Mouse (Mus musculus): ENCODE data around the gene Grin1. TPM values are rescaled to one million over a fixed set of nuclear protein-coding genes. Genes with fewer than 3 reads are reported as not detected.
A peak's percentile ranks its signal among the peaks of the same experiment; 100 is the strongest.

Grin1 gene
- polyA plus RNA-seq, 1 experiment from 2014 or later, result 0.93 TPM

DNA sequence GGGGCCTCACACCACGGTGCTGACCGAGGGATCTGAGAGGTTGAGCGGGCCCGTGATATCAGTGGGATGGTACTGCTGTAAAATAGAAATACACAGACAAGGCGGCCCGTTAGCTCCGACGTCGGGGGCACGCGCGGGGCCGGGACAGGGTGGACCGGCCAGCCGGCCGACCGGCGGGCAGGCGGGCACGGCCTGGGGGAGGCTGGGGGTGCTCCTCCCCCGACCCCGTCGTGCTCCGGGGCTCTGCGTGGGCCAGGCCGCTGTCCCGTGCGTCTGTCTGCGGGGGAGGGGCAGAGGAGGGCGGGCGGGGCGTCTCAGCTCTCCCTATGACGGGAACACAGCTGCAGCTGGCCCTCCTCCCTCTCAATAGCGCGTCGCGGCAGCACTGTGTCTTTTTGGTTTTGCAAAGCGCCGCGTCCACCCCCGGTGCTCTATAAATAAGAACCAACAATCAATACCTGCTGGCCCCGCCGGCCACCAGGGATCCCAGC is 26.9 kb downstream of the Grin1 start:
- ATAC-seq (ENCODE audit: insufficient number of reproducible peaks, insufficient read depth, low FRiP score, low TSS enrichment, low read depth), result no peak
- Histone ChIP-seq H3K4me1 (replicated peaks) (peaks cover 17% of the 10 kb centered on the region; the same call in 1 of the 2 replicates), H3K4me2 (peak overlapping the region; percentile 53), H3K9ac (replicated peaks) (peak overlapping the region; percentile 46; the same call in 1 of the 2 replicates), H3K9me3 (no peaks in the 10 kb centered on the region), H3K27me3 (peaks cover 100% of the 10 kb centered on the region), H3K27ac (no peak overlapping the region), H3K36me3 (no peaks in the 10 kb centered on the region), H3K4me3 (replicated peaks) (peak overlapping the region; percentile 31)
- WGBS, result 9% methylated on average over 36 of the region's 43 CpGs

DNA sequence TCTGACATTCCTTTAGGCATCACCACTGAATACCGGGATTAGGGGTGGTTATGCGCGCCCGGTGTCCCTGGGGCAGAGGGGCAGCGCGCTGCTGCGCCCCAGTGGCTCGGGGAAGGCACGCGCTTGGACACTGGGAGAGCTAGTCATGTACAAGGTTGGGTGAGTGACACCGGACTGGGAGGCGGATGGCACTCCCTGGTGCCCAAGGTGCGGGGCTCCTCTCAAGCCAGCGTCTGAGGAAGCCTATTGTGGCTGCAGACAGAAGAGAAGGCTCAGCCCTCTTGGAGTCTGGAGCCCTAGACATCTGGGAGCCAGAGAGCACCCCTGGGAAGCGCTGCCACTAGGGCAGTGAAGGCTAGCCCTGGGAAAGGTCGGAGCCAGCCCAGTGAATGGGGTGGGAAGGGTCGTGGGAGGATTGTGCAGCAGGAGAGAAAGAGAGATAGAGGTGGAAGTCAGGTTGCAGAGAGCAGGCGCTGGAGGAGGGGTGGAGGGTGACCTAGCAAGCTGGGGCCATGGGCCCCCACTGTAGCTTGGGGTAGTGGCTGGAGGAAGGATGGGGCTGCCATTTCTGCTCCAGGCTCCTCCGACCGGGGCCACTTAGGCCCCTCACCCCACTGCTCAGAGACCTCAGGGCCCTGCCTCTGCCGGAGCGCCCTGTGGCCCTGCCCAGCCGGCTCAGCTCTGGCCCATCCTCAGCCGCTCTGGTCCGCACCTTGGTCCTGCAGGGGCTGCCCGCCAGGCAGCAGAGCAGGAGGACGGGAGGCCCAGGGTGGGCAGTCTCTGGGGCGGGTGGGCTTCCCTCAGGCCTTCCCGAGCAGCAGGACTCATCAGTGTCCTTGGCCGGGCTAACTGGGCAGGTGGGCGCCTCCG is 27.6 kb downstream of the Grin1 start:
- Histone ChIP-seq H3K4me2 (peak overlapping the region; percentile 53), H3K4me3 (replicated peaks) (peak overlapping the region; percentile 31)
- ATAC-seq (ENCODE audit: insufficient number of reproducible peaks, insufficient read depth, low FRiP score, low TSS enrichment, low read depth), result no peak

GRCm38 (mm10) chr2:25290816-25291130 is 28.2 kb downstream of the Grin1 start:
- Histone ChIP-seq H3K9ac (replicated peaks) (no peak overlapping the region), H3K4me3 (replicated peaks) (peak overlapping the region; percentile 31), H3K9me3 (no peaks in the 10 kb centered on the region), H3K4me2 (peak overlapping the region; percentile 27), H3K36me3 (peaks cover 7% of the 10 kb centered on the region), H3K4me1 (replicated peaks) (peaks cover 17% of the 10 kb centered on the region; the same call in 1 of the 2 replicates), H3K27ac (no peak overlapping the region), H3K27me3 (peaks cover 97% of the 10 kb centered on the region)
- WGBS, result 1% methylated on average over 18 of the region's 18 CpGs
- ATAC-seq (ENCODE audit: insufficient number of reproducible peaks, insufficient read depth, low FRiP score, low TSS enrichment, low read depth), result no peak

More for the DNA sequence above, 27.6 kb downstream of the Grin1 start:
- no peaks in the 10 kb centered on the region for H3K9me3 ChIP-seq
- WGBS, result 4% methylated on average over 32 of the region's 32 CpGs
- peaks cover 100% of the 10 kb centered on the region for H3K27me3 ChIP-seq
- H3K9ac ChIP-seq (replicated peaks), result 0 out of 2 replicates have a peak overlapping the region, but pooled peaks have one; percentile 46
- H3K4me1 ChIP-seq (replicated peaks), result peaks cover 17% of the 10 kb centered on the region; the same call in 1 of the 2 replicates
- H3K36me3 ChIP-seq, result peaks cover under 1% of the 10 kb centered on the region; the same call in 1 of the 2 replicates
- H3K27ac ChIP-seq, result no peak overlapping the region

DNA sequence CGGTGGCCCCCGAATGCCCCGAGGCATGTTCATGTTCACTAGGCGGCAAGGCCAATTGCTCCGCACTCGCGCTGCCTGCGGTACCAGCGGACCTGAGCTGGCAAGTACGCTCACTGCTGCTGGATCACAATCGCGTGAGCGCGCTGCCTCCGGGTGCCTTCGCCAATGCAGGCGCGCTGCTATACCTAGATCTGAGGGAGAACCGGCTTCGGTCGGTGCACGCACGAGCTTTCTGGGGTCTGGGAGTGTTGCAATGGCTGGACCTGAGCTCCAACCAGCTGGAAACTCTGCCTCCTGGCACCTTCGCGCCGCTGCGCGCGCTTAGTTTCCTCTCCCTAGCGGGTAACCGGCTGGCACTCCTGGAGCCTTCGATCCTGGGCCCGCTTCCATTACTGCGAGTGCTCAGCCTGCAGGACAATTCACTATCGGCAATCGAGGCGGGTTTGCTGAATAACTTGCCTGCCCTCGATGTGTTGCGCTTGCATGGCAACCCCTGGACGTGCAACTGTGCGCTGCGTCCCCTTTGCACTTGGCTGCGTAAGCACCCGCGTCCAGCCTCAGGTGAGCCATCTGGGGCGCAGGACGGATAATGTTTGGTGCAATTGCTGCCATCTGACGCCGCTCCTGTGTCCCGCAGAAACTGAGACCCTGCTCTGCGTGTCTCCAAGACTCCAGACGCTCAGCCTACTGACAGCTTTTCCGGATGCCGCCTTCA is 28.7 kb downstream of the Grin1 start:
- Histone ChIP-seq H3K36me3 (peaks cover 12% of the 10 kb centered on the region), H3K4me1 (replicated peaks) (peaks cover 17% of the 10 kb centered on the region; the same call in 1 of the 2 replicates), H3K4me2 (peak overlapping the region; percentile 27), H3K9me3 (no peaks in the 10 kb centered on the region), H3K4me3 (replicated peaks) (peak overlapping the region; percentile 31), H3K27me3 (peaks cover 91% of the 10 kb centered on the region), H3K27ac (no peak overlapping the region), H3K9ac (replicated peaks) (no peak overlapping the region)
- WGBS, result 2% methylated on average over 54 of the region's 54 CpGs
- ATAC-seq (ENCODE audit: insufficient number of reproducible peaks, insufficient read depth, low FRiP score, low TSS enrichment, low read depth), result no peak

- H3K9ac ChIP-seq (replicated peaks), result no peak within 1 kb of the TSS
- peaks cover 85% of the 10 kb centered on the region for H3K27me3 ChIP-seq
- peak within 1 kb of the TSS; percentile 27 for H3K4me2 ChIP-seq
- no peak for ATAC-seq (ENCODE audit: insufficient number of reproducible peaks, insufficient read depth, low FRiP score, low TSS enrichment, low read depth)
- peaks cover 18% of the 10 kb centered on the region for H3K36me3 ChIP-seq
- H3K4me1 ChIP-seq (replicated peaks), result peaks cover 17% of the 10 kb centered on the region; the same call in 1 of the 2 replicates
- 9% methylated on average over 11 of the region's 11 CpGs for WGBS
- peak within 1 kb of the TSS; percentile 31 for H3K4me3 ChIP-seq (replicated peaks)
- H3K9me3 ChIP-seq, result no peaks in the 10 kb centered on the region
- H3K27ac ChIP-seq, result no peak within 1 kb of the TSS
Observed at GRCm38 (mm10) chr2:25289651-25290050, 29.3 kb downstream of the Grin1 start, which contains the start of gene Lrrc26. Gene Lrrc26 (plus strand): TSS chr2:25289915.

DNA sequence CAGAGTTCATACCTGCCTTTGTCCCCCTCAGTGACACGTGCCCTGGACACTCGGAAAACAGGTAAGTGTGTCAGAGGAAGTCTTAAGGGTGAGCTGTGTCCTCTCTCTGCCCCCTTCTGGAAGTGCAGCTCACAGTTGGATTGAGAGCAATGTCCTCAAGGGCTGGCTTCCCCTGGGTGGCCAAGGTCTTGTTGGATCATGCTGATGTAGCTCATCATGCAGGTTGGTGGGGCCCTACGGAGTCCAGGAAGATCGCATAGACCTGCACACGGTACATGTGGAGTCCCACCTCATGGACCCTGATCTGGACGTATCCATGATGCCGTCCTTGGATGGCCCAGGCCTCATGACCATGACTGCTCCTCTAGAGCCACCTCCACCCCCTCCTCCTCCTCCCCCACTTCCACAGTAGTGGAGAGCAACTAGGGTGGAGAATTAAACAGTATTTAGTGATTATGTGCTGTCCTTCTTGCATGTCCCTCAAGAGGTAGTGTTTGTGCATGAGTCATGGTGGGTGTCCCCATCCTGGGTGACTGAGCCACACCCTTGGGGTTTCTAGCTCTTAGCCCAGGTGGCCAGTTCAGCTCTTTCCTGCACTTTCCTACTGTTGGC is 30.1 kb downstream of the Grin1 start:
- H3K9ac ChIP-seq (replicated peaks), result no peak overlapping the region
- peaks cover 26% of the 10 kb centered on the region for H3K36me3 ChIP-seq
- no peak overlapping the region for H3K4me3 ChIP-seq (replicated peaks)
- WGBS, result 76% methylated on average over 7 of the region's 7 CpGs
- H3K27ac ChIP-seq, result no peak overlapping the region
- peaks cover 77% of the 10 kb centered on the region for H3K27me3 ChIP-seq
- H3K9me3 ChIP-seq, result no peaks in the 10 kb centered on the region
- H3K4me2 ChIP-seq, result no peak overlapping the region
- peaks cover 17% of the 10 kb centered on the region; the same call in 1 of the 2 replicates for H3K4me1 ChIP-seq (replicated peaks)
- no peak for ATAC-seq (ENCODE audit: insufficient number of reproducible peaks, insufficient read depth, low FRiP score, low TSS enrichment, low read depth)

- Histone ChIP-seq H3K27me3 (peaks cover 70% of the 10 kb centered on the region), H3K9me3 (no peaks in the 10 kb centered on the region), H3K4me3 (replicated peaks) (no peak within 1 kb of the TSS), H3K9ac (replicated peaks) (no peak within 1 kb of the TSS), H3K36me3 (peaks cover 34% of the 10 kb centered on the region), H3K27ac (no peak within 1 kb of the TSS), H3K4me1 (replicated peaks) (peaks cover 17% of the 10 kb centered on the region; the same call in 1 of the 2 replicates), H3K4me2 (no peak within 1 kb of the TSS)
- WGBS, result 82% methylated on average over 6 of the region's 6 CpGs
- no peak for ATAC-seq (ENCODE audit: insufficient number of reproducible peaks, insufficient read depth, low FRiP score, low TSS enrichment, low read depth)
Observed at GRCm38 (mm10) chr2:25287927-25288649, 30.9 kb downstream of the Grin1 start, which contains the start of gene Tmem210. Gene Tmem210 (plus strand): TSS chr2:25288145.

- ATAC-seq (ENCODE audit: insufficient number of reproducible peaks, insufficient read depth, low FRiP score, low TSS enrichment, low read depth), result no peak
- Histone ChIP-seq H3K27me3 (peaks cover 59% of the 10 kb centered on the region), H3K4me1 (replicated peaks) (peaks cover 11% of the 10 kb centered on the region; the same call in 1 of the 2 replicates), H3K27ac (no peak overlapping the region), H3K4me3 (replicated peaks) (no peak overlapping the region), H3K9me3 (no peaks in the 10 kb centered on the region), H3K9ac (replicated peaks) (no peak overlapping the region), H3K4me2 (no peak overlapping the region), H3K36me3 (peaks cover 44% of the 10 kb centered on the region)
- WGBS, result 60% methylated on average over 7 of the region's 7 CpGs
Observed at GRCm38 (mm10) chr2:25286837-25287636, 31.9 kb downstream of the Grin1 start.

DNA sequence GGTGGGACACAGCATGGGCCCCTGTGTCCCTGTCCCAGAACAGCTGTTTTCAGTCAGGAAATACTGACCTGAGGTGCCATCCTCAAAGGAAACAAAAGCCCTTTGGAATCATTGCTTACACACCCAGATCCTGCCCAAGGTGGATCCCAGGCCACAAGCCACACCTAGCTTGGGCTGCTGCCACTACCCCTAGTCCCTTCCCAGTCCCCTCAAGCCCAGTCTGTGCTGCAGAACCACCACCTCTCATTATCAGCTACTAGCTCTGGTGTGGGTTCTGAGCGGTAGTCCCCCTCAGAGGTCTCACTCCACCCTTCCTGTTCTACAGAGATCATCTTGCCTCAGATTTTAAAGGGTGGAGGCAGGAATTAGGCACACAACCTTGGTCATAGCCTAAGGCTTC is 32.7 kb downstream of the Grin1 start:
- Histone ChIP-seq H3K4me2 (no peak overlapping the region), H3K9me3 (no peaks in the 10 kb centered on the region), H3K36me3 (peaks cover 49% of the 10 kb centered on the region), H3K27me3 (peaks cover 52% of the 10 kb centered on the region), H3K27ac (no peak overlapping the region), H3K4me3 (replicated peaks) (no peak overlapping the region), H3K9ac (replicated peaks) (no peak overlapping the region), H3K4me1 (replicated peaks) (peaks cover 11% of the 10 kb centered on the region; the same call in 1 of the 2 replicates)
- no peak for ATAC-seq (ENCODE audit: insufficient number of reproducible peaks, insufficient read depth, low FRiP score, low TSS enrichment, low read depth)
- 75% methylated on average over 1 of the region's 1 CpGs for WGBS

DNA sequence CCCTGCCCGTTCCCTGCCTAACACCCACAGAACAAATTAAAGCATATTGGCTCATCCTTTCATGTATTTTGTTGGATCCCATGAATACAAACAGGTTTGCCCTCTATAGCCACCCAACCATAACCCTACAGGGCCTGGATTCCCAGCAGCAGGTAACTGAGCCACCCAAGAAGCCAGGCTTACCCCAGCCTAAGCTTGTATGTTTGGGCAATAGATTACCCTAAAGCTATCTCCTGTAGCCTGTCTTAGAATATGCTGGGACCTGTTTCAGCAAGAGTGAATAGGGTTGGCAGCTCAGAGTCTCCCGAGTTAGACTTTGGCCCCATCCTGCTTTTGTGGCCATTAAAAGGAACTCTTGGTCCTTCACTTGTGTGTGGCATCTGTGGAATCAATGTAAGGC is 33.4 kb downstream of the Grin1 start:
- peaks cover 44% of the 10 kb centered on the region for H3K27me3 ChIP-seq
- H3K27ac ChIP-seq, result no peak overlapping the region
- no peak for ATAC-seq (ENCODE audit: insufficient number of reproducible peaks, insufficient read depth, low FRiP score, low TSS enrichment, low read depth)
- H3K4me1 ChIP-seq (replicated peaks), result peaks cover 8% of the 10 kb centered on the region; the same call in 1 of the 2 replicates
- no peak overlapping the region for H3K4me2 ChIP-seq
- no peaks in the 10 kb centered on the region for H3K9me3 ChIP-seq
- 89% methylated on average over 2 of the region's 2 CpGs for WGBS
- H3K36me3 ChIP-seq, result peaks cover 57% of the 10 kb centered on the region
- no peak overlapping the region for H3K9ac ChIP-seq (replicated peaks)
- no peak overlapping the region for H3K4me3 ChIP-seq (replicated peaks)

Data from limb, embryonic 12.5 days (tissue).